Mouse (Mus musculus) forebrain, embryonic 14.5 days (tissue): ENCODE data around the gene Dok5. TPM values are rescaled to one million over a fixed set of nuclear protein-coding genes. Genes with fewer than 3 reads are reported as not detected.

Experiments
- ATAC-seq: fragments of 200-750 bp; cut with Nextera tagmentation; 2 replicates; pipeline ENCODE4 v1.8.0; 2017; ENCODE audit warnings: mild to moderate bottlenecking, moderate library complexity
- DNase-seq: peaks from one replicate; pipeline ENCODE4 v3.0.0-alpha.2; 2015; ENCODE audit warnings: low spot score
- H3K27ac ChIP-seq: fragments of 300-500 bp; sonication (generic); 2 replicates; pipeline ENCODE4 v1.5.1; 2014; ENCODE audit warnings: low read depth, mild to moderate bottlenecking, control low read depth, low read length, moderate library complexity
- H3K27me3 ChIP-seq: fragments of 300-500 bp; sonication (generic); replicated peaks from 2 replicates; pipeline ENCODE4 v1.6.1; 2014; ENCODE audit warnings: low read length, control low read depth, mixed read lengths; ENCODE audit not compliant: control insufficient read depth, insufficient read depth
- H3K36me3 ChIP-seq: fragments of 300-500 bp; sonication (generic); 2 replicates; pipeline ENCODE4 v1.6.1; 2014; ENCODE audit warnings: low read length, control low read depth; ENCODE audit not compliant: control insufficient read depth, insufficient read depth
- H3K4me1 ChIP-seq: fragments of 300-500 bp; sonication (generic); 2 replicates; pipeline ENCODE4 v1.6.1; 2014; ENCODE audit warnings: antibody characterized with exemption, low read length, control low read depth; ENCODE audit not compliant: control insufficient read depth, insufficient read depth
- H3K4me2 ChIP-seq: fragments of 300-500 bp; sonication (generic); 2 replicates; pipeline ENCODE4 v1.6.1; 2014; ENCODE audit warnings: mild to moderate bottlenecking, control low read depth, low read length
- H3K4me3 ChIP-seq: fragments of 300-500 bp; sonication (generic); 2 replicates; pipeline ENCODE4 v1.5.1; 2014; ENCODE audit warnings: low read depth, low read length, control low read depth
- H3K9ac ChIP-seq: fragments of 300-500 bp; sonication (generic); 2 replicates; pipeline ENCODE4 v1.6.1; 2014; ENCODE audit warnings: mild to moderate bottlenecking, low read length, control low read depth, moderate library complexity
- H3K9me3 ChIP-seq: fragments of 300-500 bp; sonication (generic); replicated peaks from 2 replicates; pipeline ENCODE4 v1.6.1; 2016; ENCODE audit warnings: low read length, control low read depth, mixed read lengths; ENCODE audit not compliant: control insufficient read depth
- WGBS: fragments of 180-500 bp; shearing (Covaris S2); extraction: QIAGEN DNeasy Blood & Tissue Kit; methylation state at CpG from one replicate; pipeline ENCODE4 v1.1.7; 2014; 5-methylcytosine and 5-hydroxymethylcytosine counted together
- polyA plus RNA-seq: library from polyadenylated mRNA; unstranded; fragments of >200 nt; fragmentation: Nextera tagmentation; extraction: Ambion mirVana; gene quantifications from 2 replicates; pipeline ENCODE4 v1.2.1, GENCODE M21; 2014

The Dok5 gene
- polyA plus RNA-seq, 1 experiment from 2014 or later, result 41.8 TPM

DNA sequence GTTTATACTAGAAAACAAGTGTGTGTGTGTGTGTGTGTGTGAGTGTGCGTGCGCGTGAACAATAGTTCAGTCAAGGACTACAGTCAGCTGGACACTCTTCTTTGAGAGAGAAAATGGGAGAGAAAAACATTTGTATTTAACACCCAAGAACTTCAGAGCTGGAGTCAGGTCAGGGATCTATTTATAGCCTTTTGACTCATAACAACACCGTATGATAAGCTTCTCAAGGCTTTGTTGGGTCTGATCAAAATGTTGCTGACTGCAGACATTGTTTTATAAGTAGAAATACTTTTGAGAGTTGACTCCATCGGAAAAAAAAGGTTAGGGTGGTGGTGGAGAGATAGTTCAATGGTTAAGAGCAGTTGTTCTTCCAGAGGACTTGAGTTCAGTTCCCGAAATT is 120.7 kb downstream of the Dok5 start:
- WGBS, result 93% methylated on average over 6 of the region's 6 CpGs

DNA sequence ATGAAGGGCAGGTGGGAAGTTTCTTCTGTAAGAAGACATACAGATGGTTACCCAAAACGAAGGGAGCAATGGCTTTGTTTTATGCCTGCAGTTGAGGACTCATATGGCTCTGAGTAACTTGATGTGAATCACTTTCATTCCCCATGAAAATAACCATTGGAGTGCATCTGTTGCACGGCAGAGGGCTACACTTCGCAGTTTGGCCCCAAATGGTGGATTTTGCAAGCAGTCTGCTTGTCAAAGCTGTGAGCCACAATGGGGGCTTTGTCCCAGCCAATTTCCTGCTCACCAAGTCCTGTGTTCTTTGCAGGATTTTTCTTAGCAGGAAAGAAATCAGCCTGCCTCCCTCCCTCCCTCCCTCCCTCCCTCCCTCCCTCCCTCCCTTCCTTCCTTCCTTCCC is 123.6 kb downstream of the Dok5 start:
- H3K4me2 ChIP-seq, result no peak overlapping the region
- peaks cover 11% of the 10 kb centered on the region for H3K4me1 ChIP-seq
- 0 out of 2 replicates have a peak overlapping the region, but pooled peaks have one; percentile 11 for H3K27ac ChIP-seq
- H3K27me3 ChIP-seq, result no peaks in the 10 kb centered on the region
- no peaks in the 10 kb centered on the region for H3K9me3 ChIP-seq
- H3K4me3 ChIP-seq, result no peak overlapping the region
- no peaks in the 10 kb centered on the region for H3K36me3 ChIP-seq
- ATAC-seq, result 0 out of 2 replicates have a peak, but pooled peaks have one; percentile 46
- peak; percentile 70 for DNase-seq
- H3K9ac ChIP-seq, result no peak overlapping the region
- WGBS, result 12% methylated on average over 3 of the region's 3 CpGs

More for the DNA sequence above, 120.7 kb downstream of the Dok5 start:
- H3K9me3 ChIP-seq, result no peaks in the 10 kb centered on the region
- H3K27ac ChIP-seq, result no peak overlapping the region
- no peaks in the 10 kb centered on the region for H3K36me3 ChIP-seq
- ATAC-seq (no peak), DNase-seq (no peak)
- H3K4me3 ChIP-seq, result no peak overlapping the region
- H3K4me1 ChIP-seq, result peaks cover 11% of the 10 kb centered on the region
- no peak overlapping the region for H3K9ac ChIP-seq
- no peaks in the 10 kb centered on the region for H3K27me3 ChIP-seq
- H3K4me2 ChIP-seq, result no peak overlapping the region

DNA sequence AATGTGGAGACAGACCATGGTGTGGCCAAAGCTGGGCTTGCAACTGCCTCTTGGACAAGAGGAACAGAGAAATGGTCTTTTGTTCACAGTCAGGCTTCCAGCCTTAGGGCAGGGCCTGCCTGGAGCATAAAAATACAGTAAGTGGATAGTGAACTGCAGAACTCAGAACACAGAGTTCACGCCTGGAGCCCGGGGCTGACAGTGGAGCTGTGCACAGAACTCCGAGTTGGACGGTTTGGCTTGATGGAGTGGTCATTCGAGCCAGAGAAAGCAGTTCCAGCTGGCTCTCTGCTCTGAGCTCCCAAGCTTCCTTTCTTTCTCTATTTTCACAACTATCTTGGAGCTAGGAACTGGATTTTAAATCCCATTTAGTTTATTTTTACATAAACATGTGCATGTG is 124.5 kb downstream of the Dok5 start:
- H3K4me2 ChIP-seq, result no peak overlapping the region
- H3K27ac ChIP-seq, result peak overlapping the region; percentile 30; the same call in 1 of the 2 replicates
- ATAC-seq (no peak), DNase-seq (no peak)
- H3K4me1 ChIP-seq, result peaks cover 11% of the 10 kb centered on the region
- no peaks in the 10 kb centered on the region for H3K27me3 ChIP-seq
- H3K36me3 ChIP-seq, result no peaks in the 10 kb centered on the region
- no peak overlapping the region for H3K9ac ChIP-seq
- no peak overlapping the region for H3K4me3 ChIP-seq
- WGBS, result 75% methylated on average over 5 of the region's 5 CpGs
- no peaks in the 10 kb centered on the region for H3K9me3 ChIP-seq

DNA sequence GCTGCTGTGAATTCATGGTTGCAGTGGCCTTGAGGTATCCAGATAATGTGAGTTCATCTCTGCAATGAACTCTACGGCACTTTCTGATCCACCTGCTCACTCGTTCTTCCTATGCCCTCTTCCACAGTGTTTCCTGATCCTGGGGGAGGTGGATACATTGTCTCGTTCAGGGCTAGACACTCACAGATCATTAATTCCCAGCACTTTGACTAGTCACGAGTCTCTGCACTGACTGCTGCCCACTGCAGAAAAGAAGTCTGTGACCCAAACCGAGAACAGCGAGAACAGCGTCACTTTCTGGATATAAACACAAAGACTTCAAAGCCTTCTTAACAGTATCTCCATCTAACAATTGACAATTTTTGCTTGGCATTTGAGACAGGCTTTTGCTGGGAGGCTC is 125.9 kb downstream of the Dok5 start:
- ATAC-seq, result no peak
- Histone ChIP-seq H3K27ac (no peak overlapping the region), H3K4me1 (peaks cover 11% of the 10 kb centered on the region), H3K4me2 (no peak overlapping the region), H3K27me3 (no peaks in the 10 kb centered on the region), H3K36me3 (no peaks in the 10 kb centered on the region), H3K9ac (no peak overlapping the region), H3K4me3 (no peak overlapping the region), H3K9me3 (no peaks in the 10 kb centered on the region)
- DNase-seq, result no peak
- WGBS, result 60% methylated on average over 7 of the region's 7 CpGs

DNA sequence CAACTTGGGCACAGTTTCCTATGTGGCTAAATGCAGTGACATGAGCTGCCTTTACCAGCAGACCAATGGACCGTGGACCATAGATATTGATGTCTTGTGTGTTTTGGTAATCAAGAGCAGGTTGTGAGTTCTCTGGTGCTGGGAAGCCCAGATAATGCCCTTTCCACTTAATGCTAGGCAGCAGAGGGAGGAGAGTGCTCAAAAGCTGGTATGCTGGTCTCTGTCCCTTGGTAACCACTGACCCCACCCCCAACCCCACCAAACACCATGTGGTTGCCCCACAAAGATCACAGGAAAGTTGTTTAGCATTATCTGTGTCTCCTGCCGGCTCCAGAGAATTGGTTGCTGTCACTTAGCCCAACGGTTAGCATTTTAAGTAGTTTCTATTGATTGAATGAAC is 127.0 kb downstream of the Dok5 start:
- no peak overlapping the region for H3K27ac ChIP-seq
- peaks cover 11% of the 10 kb centered on the region for H3K4me1 ChIP-seq
- H3K4me2 ChIP-seq, result no peak overlapping the region
- DNase-seq (no peak), ATAC-seq (no peak)
- H3K36me3 ChIP-seq, result no peaks in the 10 kb centered on the region
- no peak overlapping the region for H3K9ac ChIP-seq
- 34% methylated on average over 3 of the region's 3 CpGs for WGBS
- no peaks in the 10 kb centered on the region for H3K9me3 ChIP-seq
- no peak overlapping the region for H3K4me3 ChIP-seq
- H3K27me3 ChIP-seq, result no peaks in the 10 kb centered on the region

DNA sequence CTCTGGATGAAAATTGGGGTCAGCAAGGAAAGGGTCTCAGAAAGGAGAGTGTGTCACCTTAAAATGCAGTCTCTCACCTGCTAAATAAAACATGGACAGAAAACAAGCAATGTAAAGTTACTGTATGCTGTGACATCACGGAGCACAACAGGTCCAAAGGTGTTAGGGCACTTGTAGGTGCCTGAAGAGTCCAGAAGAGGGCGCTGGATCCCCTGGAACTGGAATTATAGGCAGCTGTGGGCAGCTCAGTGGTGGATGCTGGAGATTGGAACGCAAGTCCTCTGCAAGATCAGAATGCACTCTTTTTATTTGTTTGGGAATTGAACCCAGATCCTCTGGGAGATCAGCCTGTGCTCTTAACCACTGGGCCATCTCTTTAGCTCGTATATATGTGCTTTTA is 129.0 kb downstream of the Dok5 start:
- H3K4me2 ChIP-seq, result no peak overlapping the region
- DNase-seq (no peak), ATAC-seq (no peak)
- no peaks in the 10 kb centered on the region for H3K36me3 ChIP-seq
- H3K9ac ChIP-seq, result no peak overlapping the region
- peaks cover 5% of the 10 kb centered on the region for H3K4me1 ChIP-seq
- no peaks in the 10 kb centered on the region for H3K9me3 ChIP-seq
- WGBS, result 67% methylated on average over 4 of the region's 4 CpGs
- no peak overlapping the region for H3K27ac ChIP-seq
- no peaks in the 10 kb centered on the region for H3K27me3 ChIP-seq
- H3K4me3 ChIP-seq, result no peak overlapping the region

DNA sequence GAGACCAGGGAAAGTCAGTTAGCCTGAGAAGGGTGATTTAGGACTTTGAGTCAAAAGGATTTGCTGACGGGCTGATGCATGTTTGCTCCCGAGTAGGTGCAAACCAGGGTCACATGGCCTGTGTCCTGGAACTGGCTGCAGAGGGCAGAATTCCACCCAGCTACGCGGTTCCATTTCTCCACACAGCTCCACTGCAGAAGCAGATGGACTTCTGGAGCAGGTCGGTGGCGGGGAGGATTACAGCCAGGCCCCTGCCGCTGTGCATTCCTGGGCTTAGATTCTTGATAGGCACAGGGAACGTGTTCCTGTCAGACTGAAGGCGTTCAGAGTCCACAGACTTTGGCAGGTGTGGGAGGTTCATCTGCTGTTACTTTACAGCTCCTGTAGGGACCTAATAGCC is 131.2 kb downstream of the Dok5 start:
- H3K9ac ChIP-seq, result no peak overlapping the region
- 84% methylated on average over 9 of the region's 9 CpGs for WGBS
- no peaks in the 10 kb centered on the region for H3K4me1 ChIP-seq
- ATAC-seq, result no peak
- no peak for DNase-seq
- no peak overlapping the region for H3K27ac ChIP-seq
- no peaks in the 10 kb centered on the region for H3K9me3 ChIP-seq
- H3K4me2 ChIP-seq, result no peak overlapping the region
- no peaks in the 10 kb centered on the region for H3K36me3 ChIP-seq
- no peaks in the 10 kb centered on the region for H3K27me3 ChIP-seq
- H3K4me3 ChIP-seq, result no peak overlapping the region

DNA sequence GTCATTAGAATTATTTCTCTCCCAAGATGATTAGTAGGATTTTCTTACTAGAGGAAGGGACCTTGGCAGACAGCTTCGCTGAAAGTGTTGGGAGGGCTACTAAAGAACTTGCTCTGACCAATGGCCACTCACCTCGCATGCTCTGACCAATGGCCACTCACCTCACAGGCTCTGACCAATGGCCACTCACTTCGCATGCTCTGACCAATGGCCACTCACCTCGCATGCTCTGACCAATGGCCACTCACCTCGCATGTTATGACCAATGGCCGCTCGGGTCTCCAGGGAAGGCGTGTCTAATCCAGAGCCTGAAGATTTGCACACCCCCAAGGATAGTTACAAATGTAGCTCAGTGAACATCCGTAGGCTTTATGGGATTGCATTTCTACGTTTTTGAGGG is 131.6 kb downstream of the Dok5 start:
- Histone ChIP-seq H3K27me3 (no peaks in the 10 kb centered on the region), H3K9me3 (no peaks in the 10 kb centered on the region), H3K27ac (no peak overlapping the region), H3K4me2 (no peak overlapping the region), H3K36me3 (no peaks in the 10 kb centered on the region), H3K9ac (no peak overlapping the region), H3K4me3 (no peak overlapping the region), H3K4me1 (no peaks in the 10 kb centered on the region)
- no peak for ATAC-seq
- DNase-seq, result no peak
- WGBS, result 98% methylated on average over 10 of the region's 10 CpGs

DNA sequence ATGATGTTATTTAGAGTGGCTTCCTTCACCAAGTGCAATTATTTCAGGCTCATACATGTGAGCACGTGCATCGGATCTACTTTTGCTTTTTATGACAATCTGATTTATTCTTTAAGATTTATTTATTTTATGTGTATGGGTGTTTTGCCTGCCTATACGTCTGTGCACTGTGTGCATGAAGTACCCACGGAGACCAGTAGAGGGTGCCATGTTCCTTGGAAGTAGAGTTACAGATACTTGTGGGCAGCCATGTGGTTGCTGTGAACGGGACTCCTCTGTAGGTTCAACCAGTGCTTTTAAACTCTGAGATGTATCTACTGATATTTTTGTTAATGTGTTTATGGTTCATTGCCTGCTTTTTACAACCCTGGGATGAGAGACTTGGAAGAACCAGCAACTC is 132.4 kb downstream of the Dok5 start:
- Histone ChIP-seq H3K36me3 (no peaks in the 10 kb centered on the region), H3K9ac (no peak overlapping the region), H3K4me3 (no peak overlapping the region), H3K9me3 (no peaks in the 10 kb centered on the region), H3K27ac (no peak overlapping the region), H3K4me2 (no peak overlapping the region), H3K4me1 (no peaks in the 10 kb centered on the region), H3K27me3 (no peaks in the 10 kb centered on the region)
- DNase-seq (no peak), ATAC-seq (no peak)
- 93% methylated on average over 5 of the region's 5 CpGs for WGBS
